Mouse (Mus musculus) CH12.LX (cell line): ENCODE results near the gene Qrich1. TPM values are rescaled to one million over a fixed set of nuclear protein-coding genes. Genes with fewer than 3 reads are reported as not detected.

ENCODE experiments used
- DNase-seq: peaks from one replicate; pipeline ENCODE4 v3.0.0-alpha.2; 2013; ENCODE audit errors: extremely low read depth
- H3K27ac ChIP-seq: 2 replicates; pipeline ENCODE4 v1.5.1; 2012; ENCODE audit warnings: low read depth, mild to moderate bottlenecking, control low read depth, moderate library complexity; ENCODE audit not compliant: insufficient read depth
- H3K27me3 ChIP-seq: replicated peaks from 2 replicates; pipeline ENCODE3; 2012; ENCODE audit warnings: inconsistent platforms
- H3K36me3 ChIP-seq, 2 experiments: replicated peaks in 1 of 2; 2 replicates each; pipeline versions ENCODE3 to v1.6.1; 2012; ENCODE audit warnings: inconsistent platforms in 1 of 2, low read length in 1 of 2, mild to moderate bottlenecking in 1 of 2, mixed read lengths in 1 of 2, moderate library complexity in 1 of 2; ENCODE audit not compliant: control insufficient read depth in 1 of 2, insufficient read depth in 1 of 2
- H3K4me1 ChIP-seq, 2 experiments: 2 replicates each; pipeline ENCODE4 v1.6.1; 2012; ENCODE audit warnings: inconsistent platforms in 1 of 2, moderate library complexity in 1 of 2; ENCODE audit not compliant: insufficient read depth in 2 of 2, control insufficient read depth in 1 of 2
- H3K4me2 ChIP-seq: 2 replicates; pipeline ENCODE4 v1.6.1; 2012; ENCODE audit warnings: low read depth, mild to moderate bottlenecking, control low read depth; ENCODE audit not compliant: poor library complexity, insufficient read depth, severe bottlenecking
- H3K4me3 ChIP-seq, 3 experiments: fragments of 150-350 bp in 1 of 3; sonication (generic) in 1 of 3; replicated peaks in 1 of 3; 2 replicates each; pipeline versions ENCODE3 to v1.5.1; 2011 to 2012; ENCODE audit warnings: low read depth in 2 of 3, low read length in 2 of 3, mild to moderate bottlenecking in 2 of 3, moderate library complexity in 2 of 3, control low read depth in 1 of 3, improper control_type of control experiment in 1 of 3, inconsistent platforms in 1 of 3, mixed read lengths in 1 of 3; ENCODE audit not compliant: poor library complexity in 1 of 3
- H3K79me2 ChIP-seq: replicated peaks from 2 replicates; pipeline ENCODE4 v1.6.1; 2012; ENCODE audit warnings: mild to moderate bottlenecking, moderate library complexity; ENCODE audit not compliant: control insufficient read depth, poor library complexity, insufficient read depth, severe bottlenecking; ENCODE audit errors: extremely low read depth
- H3K9ac ChIP-seq: 2 replicates; pipeline ENCODE4 v1.6.1; 2012; ENCODE audit warnings: low read depth, mild to moderate bottlenecking, control low read depth, moderate library complexity; ENCODE audit not compliant: insufficient read depth
- H3K9me3 ChIP-seq: replicated peaks from 2 replicates; pipeline ENCODE3; 2012; ENCODE audit warnings: low read length, inconsistent platforms, mixed read lengths
- BHLHE40 ChIP-seq: IDR thresholded peaks from 2 replicates; pipeline ENCODE4 v1.6.1; 2011; ENCODE audit warnings: mild to moderate bottlenecking, low read depth, low read length, improper control_type of control experiment
- CHD1 ChIP-seq: IDR thresholded peaks from 2 replicates; pipeline ENCODE4 v1.6.1; 2012; ENCODE audit warnings: low read depth, low read length, improper control_type of control experiment, inconsistent platforms
- CHD2 ChIP-seq: IDR thresholded peaks from 2 replicates; pipeline ENCODE4 v1.6.1; 2011; ENCODE audit warnings: low read length, improper control_type of control experiment
- CTCF ChIP-seq, 2 experiments: IDR thresholded peaks in 1 of 2; conservative IDR thresholded peaks in 1 of 2; 2 replicates each; pipeline ENCODE4 v1.5.1; 2011 to 2012; ENCODE audit warnings: low read depth in 2 of 2, low read length in 2 of 2, improper control_type of control experiment in 1 of 2, inconsistent platforms in 1 of 2, mild to moderate bottlenecking in 1 of 2, moderate library complexity in 1 of 2
- E2F4 ChIP-seq: IDR thresholded peaks from 2 replicates; pipeline ENCODE4 v1.6.1; 2011; ENCODE audit warnings: low read depth, low read length, improper control_type of control experiment; ENCODE audit not compliant: insufficient replicate concordance
- ELF1 ChIP-seq: IDR thresholded peaks from 2 replicates; pipeline ENCODE4 v1.6.1; 2014; ENCODE audit warnings: low read depth, mild to moderate bottlenecking, inconsistent platforms, low read length, improper control_type of control experiment
- EP300 ChIP-seq: IDR thresholded peaks from 2 replicates; pipeline ENCODE4 v1.6.1; 2011; ENCODE audit warnings: low read length, improper control_type of control experiment
- ETS1 ChIP-seq: conservative IDR thresholded peaks from 2 replicates; pipeline ENCODE4 v1.6.1; 2012; ENCODE audit warnings: low read depth, mild to moderate bottlenecking, inconsistent platforms, low read length, improper control_type of control experiment, moderate library complexity
- GABPA ChIP-seq: IDR thresholded peaks from 2 replicates; pipeline ENCODE4 v1.6.1; 2012; ENCODE audit warnings: low read depth, low read length, improper control_type of control experiment, inconsistent platforms; ENCODE audit not compliant: insufficient replicate concordance
- HCFC1 ChIP-seq: IDR thresholded peaks from 2 replicates; pipeline ENCODE4 v1.6.1; 2012; ENCODE audit warnings: low read depth, mild to moderate bottlenecking, inconsistent platforms, low read length, improper control_type of control experiment
- IRF4 ChIP-seq: IDR thresholded peaks from 2 replicates; pipeline ENCODE4 v1.6.1; 2014; ENCODE audit warnings: low read depth, mild to moderate bottlenecking, inconsistent platforms, low read length, improper control_type of control experiment
- JUN ChIP-seq: IDR thresholded peaks from 2 replicates; pipeline ENCODE4 v1.6.1; 2011; ENCODE audit warnings: low read depth, mild to moderate bottlenecking, low read length, improper control_type of control experiment, moderate library complexity; ENCODE audit not compliant: insufficient read depth
- JUND ChIP-seq: conservative IDR thresholded peaks from 2 replicates; pipeline ENCODE4 v1.6.1; 2011; ENCODE audit warnings: low read depth, low read length, improper control_type of control experiment
- KAT2A ChIP-seq: IDR thresholded peaks from 2 replicates; pipeline ENCODE4 v1.6.1; 2012; ENCODE audit warnings: low read length, improper control_type of control experiment, inconsistent platforms; ENCODE audit not compliant: insufficient replicate concordance
- MAFK ChIP-seq: IDR thresholded peaks from 2 replicates; pipeline ENCODE4 v1.6.1; 2011; ENCODE audit warnings: low read length, improper control_type of control experiment; ENCODE audit not compliant: insufficient replicate concordance
- MAX ChIP-seq: IDR thresholded peaks from 2 replicates; pipeline ENCODE4 v1.6.1; 2011; ENCODE audit warnings: low read length, improper control_type of control experiment
- MAZ ChIP-seq: IDR thresholded peaks from 2 replicates; pipeline ENCODE4 v1.6.1; 2012; ENCODE audit warnings: low read depth, mild to moderate bottlenecking, inconsistent platforms, low read length, improper control_type of control experiment, moderate library complexity
- MEF2A ChIP-seq: IDR thresholded peaks from 2 replicates; pipeline ENCODE4 v1.6.1; 2014; ENCODE audit warnings: low read depth, mild to moderate bottlenecking, inconsistent platforms, low read length, improper control_type of control experiment, borderline replicate concordance
- MXI1 ChIP-seq: IDR thresholded peaks from 2 replicates; pipeline ENCODE4 v1.6.1; 2011; ENCODE audit warnings: mild to moderate bottlenecking, low read depth, low read length, improper control_type of control experiment
- MYC ChIP-seq: IDR thresholded peaks from 2 replicates; pipeline ENCODE4 v1.6.1; 2011; ENCODE audit warnings: low read depth, mild to moderate bottlenecking, improper control_type of control experiment, low read length
- NELFE ChIP-seq: IDR thresholded peaks from 2 replicates; pipeline ENCODE4 v1.6.1; 2011; ENCODE audit warnings: low read depth, low read length, improper control_type of control experiment
- NRF1 ChIP-seq: IDR thresholded peaks from 2 replicates; pipeline ENCODE4 v1.6.1; 2014; ENCODE audit warnings: low read depth, mild to moderate bottlenecking, inconsistent platforms, low read length, improper control_type of control experiment, moderate library complexity
- PAX5 ChIP-seq: IDR thresholded peaks from 2 replicates; pipeline ENCODE4 v1.6.1; 2012; ENCODE audit warnings: low read length, inconsistent platforms, mixed read lengths
- POLR2A ChIP-seq: IDR thresholded peaks from 2 replicates; pipeline ENCODE4 v1.6.1; 2011; ENCODE audit warnings: low read depth, mild to moderate bottlenecking, improper control_type of control experiment, low read length
- POLR2AphosphoS2 ChIP-seq: IDR thresholded peaks from 2 replicates; pipeline ENCODE4 v1.6.1; 2011; ENCODE audit warnings: low read depth, low read length, improper control_type of control experiment
- RAD21 ChIP-seq: IDR thresholded peaks from 2 replicates; pipeline ENCODE4 v1.6.1; 2011; ENCODE audit warnings: low read depth, mild to moderate bottlenecking, low read length, improper control_type of control experiment, moderate library complexity
- RCOR1 ChIP-seq: conservative IDR thresholded peaks from 2 replicates; pipeline ENCODE4 v1.6.1; 2012; ENCODE audit warnings: low read depth, mild to moderate bottlenecking, inconsistent platforms, low read length, improper control_type of control experiment
- SIN3A ChIP-seq: IDR thresholded peaks from 2 replicates; pipeline ENCODE4 v1.6.1; 2012; ENCODE audit warnings: low read length, improper control_type of control experiment, inconsistent platforms
- SMC3 ChIP-seq: IDR thresholded peaks from 2 replicates; pipeline ENCODE4 v1.6.1; 2011; ENCODE audit warnings: low read depth, low read length, improper control_type of control experiment
- TBP ChIP-seq: conservative IDR thresholded peaks from 2 replicates; pipeline ENCODE4 v1.6.1; 2011; ENCODE audit warnings: low read depth, low read length, improper control_type of control experiment
- TCF12 ChIP-seq: IDR thresholded peaks from 2 replicates; pipeline ENCODE4 v1.6.1; 2014; ENCODE audit warnings: low read depth, mild to moderate bottlenecking, inconsistent platforms, low read length, improper control_type of control experiment
- UBTF ChIP-seq: IDR thresholded peaks from 2 replicates; pipeline ENCODE4 v1.6.1; 2012; ENCODE audit warnings: low read depth, mild to moderate bottlenecking, inconsistent platforms, low read length, improper control_type of control experiment, moderate library complexity
- USF1 ChIP-seq: IDR thresholded peaks from 2 replicates; pipeline ENCODE4 v1.6.1; 2014; ENCODE audit warnings: low read depth, mild to moderate bottlenecking, inconsistent platforms, low read length, improper control_type of control experiment
- USF2 ChIP-seq: conservative IDR thresholded peaks from 2 replicates; pipeline ENCODE4 v1.6.1; 2011; ENCODE audit warnings: low read depth, low read length, improper control_type of control experiment
- ZC3H11A ChIP-seq: IDR thresholded peaks from 2 replicates; pipeline ENCODE4 v1.6.1; 2012; ENCODE audit warnings: low read depth, mild to moderate bottlenecking, inconsistent platforms, low read length, improper control_type of control experiment
- ZKSCAN1 ChIP-seq: IDR thresholded peaks from 2 replicates; pipeline ENCODE4 v1.6.1; 2012; ENCODE audit warnings: low read depth, inconsistent platforms, low read length, improper control_type of control experiment, borderline replicate concordance
- ZMIZ1 ChIP-seq: IDR thresholded peaks from 2 replicates; pipeline ENCODE4 v1.6.1; 2012; ENCODE audit warnings: low read depth, mild to moderate bottlenecking, inconsistent platforms, low read length, improper control_type of control experiment
- ZNF384 ChIP-seq: IDR thresholded peaks from 2 replicates; pipeline ENCODE4 v1.6.1; 2012; ENCODE audit warnings: low read depth, low read length, improper control_type of control experiment, inconsistent platforms
- dilution Hi-C: fragments of 300-500 bp; cut with MboI; formaldehyde crosslinking; loops from 2 replicates; pipeline ENCODE4 v1.14.3; 2020; ENCODE audit warnings: low sequenced_read_pairs; ENCODE audit not compliant: extremely low pct_unique_long_range_greater_than_20kb, extremely low pct_ligation_motif_present
- in situ Hi-C: fragments of 300-500 bp; cut with MboI; formaldehyde crosslinking; loops from 3 replicates; pipeline ENCODE4 v1.14.3; 2019; ENCODE audit warnings: low sequenced_read_pairs, low pct_ligation_motif_present, low pct_unique_long_range_greater_than_20kb, mixed read lengths
- polyA plus RNA-seq: library from polyadenylated mRNA; unstranded; fragments of >175 nt; gene quantifications from 2 replicates; pipeline ENCODE4 v1.2.1, GENCODE M21; 2012; ENCODE audit warnings: low read depth; ENCODE audit not compliant: insufficient read length
- total RNA-seq, 2 experiments: library from RNA; depleted of rRNA; stranded (reverse); fragments of 300-350 nt in 1 of 2; fragments of >200 nt in 1 of 2; gene quantifications; 2 replicates each; pipeline ENCODE4 v1.2.3; 2012 to 2014

The Qrich1 gene
- total and polyA plus RNA-seq, 3 experiments = 72.1 to 117 (median 104) TPM

DNA sequence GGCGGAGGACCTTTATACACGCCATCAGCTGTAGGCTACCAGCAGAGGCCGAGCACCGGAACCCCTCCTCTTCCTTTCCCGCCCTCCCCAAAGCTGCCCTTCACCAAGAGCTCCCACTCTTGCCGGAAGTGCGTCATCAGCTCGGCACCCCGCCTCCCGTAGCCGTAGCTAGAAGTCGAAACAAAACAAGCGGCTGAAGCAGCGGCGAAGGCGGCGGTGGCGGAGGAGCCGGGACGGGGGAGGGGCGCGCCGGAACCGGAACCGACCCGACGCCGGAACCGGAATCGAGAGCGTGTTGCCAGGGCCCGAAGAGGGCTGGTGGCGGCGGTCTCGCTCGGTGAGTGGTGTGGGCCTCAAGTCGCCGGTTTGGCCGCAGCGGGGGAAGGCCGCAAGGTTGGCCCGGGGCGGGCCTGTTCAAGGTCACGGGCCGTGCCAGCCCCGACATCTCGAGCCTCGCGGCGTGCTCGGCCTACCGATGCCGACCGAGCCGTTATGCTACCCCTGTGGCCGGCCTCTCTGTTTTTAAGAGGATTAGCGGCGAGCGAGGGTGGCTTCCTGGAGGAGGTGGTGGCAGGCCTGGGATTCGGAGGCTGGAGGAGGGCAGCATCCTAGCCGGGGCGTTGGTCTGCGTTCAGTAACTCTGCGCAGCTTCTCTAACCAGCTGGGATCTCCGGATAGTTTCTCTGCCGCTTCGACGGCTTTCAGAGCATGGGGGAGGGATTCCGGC, 25.9 kb upstream of the Qrich1 start, which contains the start of gene Usp19:
Gene Usp19, plus strand, starts transcription at position 44 of the 727 bp plus-strand sequence.
- H3K4me2 ChIP-seq = peak within 1 kb of the TSS; percentile 79
- dilution Hi-C loops (no loop called here), in situ Hi-C loops (no loop called here)
- peak within 1 kb of the TSS; percentile 74 for H3K27ac ChIP-seq
- H3K4me1 ChIP-seq = peaks cover 11 to 31% of the 10 kb centered on the region in 2 experiments
- TF ChIP-seq USF2 (no peak), ZC3H11A (no peak), CHD1 (no peak), CHD2 (peak; percentile 82), RAD21 (no peak), HCFC1 (peak; percentile 90), ZMIZ1 (peak; percentile 74), ZKSCAN1 (no peak), KAT2A (peak; percentile 79; the same call in 1 of the 2 replicates), POLR2AphosphoS2 (no peak), TBP (0 out of 2 replicates have a peak, but pooled peaks have one; percentile 61), SIN3A (peak; percentile 97), MEF2A (peak; percentile 79), GABPA (no peak; the same call in 1 of the 2 replicates), UBTF (no peak), JUND (no peak), MAX (peak; percentile 60; the same call in 1 of the 2 replicates), USF1 (no peak), E2F4 (0 out of 2 replicates have a peak, but pooled peaks have one; percentile 66), PAX5 (no peak), BHLHE40 (peak; percentile 11; the same call in 1 of the 2 replicates), NELFE (peak; percentile 87), JUN (no peak), POLR2A (peak; percentile 84), MAFK (no peak), ETS1 (peak; percentile 27; the same call in 1 of the 2 replicates), RCOR1 (peak; percentile 72; the same call in 1 of the 2 replicates), ELF1 (peak; percentile 86), NRF1 (peak; percentile 45; the same call in 1 of the 2 replicates), EP300 (no peak), CTCF (conservative IDR thresholded peaks at IDR 0.05 in 1 of 2, IDR thresholded peaks at IDR 0.05 in 1 of 2; ENCODE audit: low read depth in 2 of 2, low read length in 2 of 2) (no peak), ZNF384 (no peak), MYC (0 out of 2 replicates have a peak, but pooled peaks have one; percentile 22), TCF12 (peak; percentile 77), SMC3 (no peak), MAZ (peak; percentile 97), MXI1 (peak; percentile 77), IRF4 (peak; percentile 70; the same call in 1 of the 2 replicates)
- peak within 1 kb of the TSS; percentile 93 to 98 (median 94) for H3K4me3 ChIP-seq
- peak; percentile 97 for DNase-seq
- peaks cover 31 to 38% of the 10 kb centered on the region in 2 experiments for H3K36me3 ChIP-seq
- H3K9ac ChIP-seq = peak within 1 kb of the TSS; percentile 99
- H3K79me2 ChIP-seq = peaks cover 24% of the 10 kb centered on the region
- peaks cover 3% of the 10 kb centered on the region for H3K27me3 ChIP-seq
- no peaks in the 10 kb centered on the region for H3K9me3 ChIP-seq
